Mouse (Mus musculus): ENCODE data around the gene Olfr1333.
"Not testable (repeated sequence)": the region's sequence is repeated elsewhere in the genome, so short reads cannot be mapped to it uniquely, and the experiment has no call there.

Gene Olfr1333

DNA sequence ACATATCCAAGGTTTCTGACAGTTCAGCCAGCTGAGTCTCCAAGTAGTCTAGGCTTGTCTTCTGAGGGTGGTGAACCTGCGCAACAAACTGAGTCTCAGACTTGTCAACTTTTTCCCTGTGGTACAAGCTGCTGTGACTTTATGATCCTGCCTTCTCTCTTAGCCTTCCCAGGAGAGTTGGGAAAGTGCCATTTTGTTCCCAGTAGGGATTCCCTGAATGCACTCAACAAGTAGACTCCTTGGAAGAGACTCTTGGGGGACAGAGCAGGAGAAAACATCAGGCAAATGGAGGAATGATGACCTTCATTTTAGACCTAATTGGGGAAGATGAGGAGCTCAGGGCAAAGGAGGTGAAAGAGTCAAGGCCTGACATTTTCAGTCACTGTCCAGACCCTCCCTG lies at the start of gene Olfr1333:
TSS of gene Olfr1333 (minus strand) at position 101 of the 400 bp plus-strand sequence.
- in situ Hi-C loops (cut with MseI, MboI) = no loop called here

DNA sequence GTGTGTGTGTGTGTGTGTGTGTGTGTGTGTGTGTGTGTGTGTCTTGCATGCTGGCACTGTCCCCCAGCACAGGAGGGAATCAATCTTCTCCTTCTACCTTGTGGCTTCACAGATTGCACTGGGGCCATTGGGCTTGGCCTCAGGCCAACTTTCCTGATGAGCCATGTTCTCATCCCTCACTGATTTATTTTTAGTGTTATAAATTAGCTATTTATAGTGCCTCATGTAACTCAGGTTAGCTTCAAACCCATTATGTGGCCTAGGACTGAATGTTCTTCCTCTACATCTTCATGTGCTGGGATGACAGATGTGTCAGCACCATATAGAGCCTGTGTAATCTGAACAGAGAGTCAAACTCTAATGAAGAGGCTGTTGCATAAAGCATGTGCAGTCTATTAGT lies 31.5 kb upstream of the Olfr1333 start:
- in situ Hi-C loops (cut with MseI, MboI) = no loop called here

DNA sequence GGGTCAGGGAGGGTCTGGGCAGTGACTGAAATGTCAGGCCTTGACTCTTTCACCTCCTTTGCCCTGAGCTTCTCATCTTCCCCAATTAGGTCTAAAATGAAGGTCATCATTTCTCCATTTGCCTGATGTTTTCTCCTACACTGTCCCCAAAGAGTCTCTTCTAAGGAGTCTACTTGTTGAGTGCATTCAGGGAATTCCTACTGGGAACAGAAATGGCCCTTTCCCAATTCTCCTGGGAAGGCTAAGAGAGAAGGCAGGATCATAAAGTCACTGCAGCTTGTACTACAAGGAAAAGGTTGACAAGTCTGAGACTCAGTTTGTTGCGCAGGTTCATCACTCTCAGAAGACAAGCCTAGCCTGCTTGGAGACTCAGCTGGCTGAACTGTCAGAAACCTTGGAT lies 28.3 kb upstream of the Olfr1333 start, which contains the start of gene Olfr1331:
TSS of gene Olfr1331 (plus strand) at position 301 of the 400 bp plus-strand sequence.
- in situ Hi-C loops (cut with MseI, MboI) = no loop called here

DNA sequence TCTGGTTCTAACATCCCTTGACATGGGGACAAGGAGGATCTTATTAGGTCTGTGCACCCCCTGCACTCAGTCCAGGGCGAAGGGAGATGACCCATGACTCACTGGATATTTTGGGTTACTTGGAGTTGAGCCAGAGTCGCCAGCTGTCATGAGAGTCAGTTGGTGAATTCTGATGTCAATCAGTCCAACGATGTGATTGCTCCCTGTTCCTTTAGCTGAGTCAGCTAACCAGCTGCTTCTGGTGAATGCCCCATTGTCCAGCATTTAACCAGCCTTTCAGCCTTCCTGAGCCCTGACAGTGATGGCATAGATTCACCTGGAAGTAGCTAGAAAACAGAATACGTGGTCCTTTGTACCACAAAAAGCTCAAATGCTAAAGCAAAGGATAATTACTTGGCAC lies 26.6 kb upstream of the Olfr1333 start:
- in situ Hi-C loops (cut with MseI, MboI) = no loop called here

DNA sequence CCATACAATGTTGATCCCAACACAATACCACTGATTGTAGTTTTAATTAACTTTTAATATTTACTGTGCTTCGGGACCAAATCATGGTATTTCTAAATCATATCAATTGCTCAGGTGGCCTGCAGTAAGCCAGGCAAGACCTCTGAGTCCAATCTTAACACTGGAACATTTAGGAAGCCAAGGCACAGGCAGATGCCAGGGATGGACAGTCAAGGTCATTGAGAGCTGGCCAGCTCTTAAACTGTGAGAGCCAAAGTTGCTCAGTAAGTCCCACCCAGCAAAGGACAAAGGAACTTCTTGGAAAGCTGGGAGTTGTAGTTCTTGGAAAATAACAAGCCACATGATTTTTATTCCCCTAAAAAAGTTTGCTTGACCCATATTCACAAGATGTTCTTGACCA lies 25.7 kb upstream of the Olfr1333 start:
- in situ Hi-C loops (cut with MseI, MboI) = no loop called here

DNA sequence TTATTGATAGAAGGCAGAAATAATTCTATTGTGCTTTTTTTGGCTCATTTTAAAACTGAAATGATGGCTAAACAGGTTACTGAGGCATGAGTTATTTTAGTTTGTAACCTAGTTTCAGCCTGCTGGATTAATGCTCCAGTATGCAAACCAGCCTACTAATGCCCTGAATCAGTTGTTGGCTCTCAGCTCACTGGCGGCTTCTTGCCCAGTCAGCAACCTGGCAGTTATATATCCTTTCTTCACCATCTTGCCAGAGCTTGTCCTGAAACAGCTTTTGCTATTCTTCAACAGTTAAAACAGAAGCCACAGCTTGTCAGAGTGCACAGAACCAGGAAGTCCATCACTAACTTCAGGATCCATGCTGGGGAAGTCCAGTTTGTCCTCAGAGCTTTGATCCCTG lies 17.2 kb downstream of the Olfr1333 start:
- in situ Hi-C loops (cut with MseI, MboI) = no loop called here

DNA sequence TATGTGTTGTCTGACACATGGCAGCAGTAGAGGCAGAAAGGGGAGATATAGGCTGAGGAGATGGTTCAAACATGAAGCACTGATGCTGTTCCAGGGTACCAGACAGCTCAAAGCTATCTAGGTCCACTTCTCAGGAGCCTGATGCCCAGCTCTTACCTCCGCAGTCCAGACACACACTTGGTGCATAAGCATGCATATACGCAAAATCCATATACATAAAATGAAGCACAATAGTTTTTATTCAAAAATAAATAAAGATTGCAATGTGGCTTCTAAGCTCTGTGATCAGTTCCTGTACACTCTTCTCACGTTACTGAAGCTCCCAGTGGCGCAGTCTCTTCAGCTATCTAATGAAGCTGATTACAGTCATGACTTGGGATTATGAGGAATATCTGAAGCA lies 26.2 kb downstream of the Olfr1333 start, which contains the start of gene Olfr1335:
TSS of gene Olfr1335 (minus strand) at position 101 of the 400 bp plus-strand sequence.
- in situ Hi-C loops (cut with MseI, MboI) = loop anchor here in 1 of 2 experiments (5.0 kb wide), 1 partner anchor 62 kb away; no protein-coding TSS in a partner anchor

DNA sequence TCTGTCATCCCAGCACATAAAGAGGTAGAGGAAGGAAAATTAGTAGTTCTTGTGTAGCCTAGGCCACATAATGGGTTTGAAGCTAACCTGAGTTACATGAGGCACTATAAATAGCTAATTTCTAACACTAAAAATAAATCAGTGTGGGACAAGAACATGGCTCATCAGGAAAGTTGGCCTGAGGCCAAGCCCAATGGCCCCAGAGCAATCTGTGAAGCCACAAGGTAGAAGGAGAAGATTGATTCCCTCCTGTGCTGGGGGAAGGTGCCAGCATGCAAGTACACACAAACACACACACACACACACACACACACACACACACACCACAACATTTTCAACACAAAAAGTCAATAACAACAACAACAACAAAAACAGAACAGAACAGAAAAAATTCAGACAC lies 43.3 kb downstream of the Olfr1333 start:
- in situ Hi-C loops (cut with MseI, MboI) = not testable (repeated sequence)

DNA sequence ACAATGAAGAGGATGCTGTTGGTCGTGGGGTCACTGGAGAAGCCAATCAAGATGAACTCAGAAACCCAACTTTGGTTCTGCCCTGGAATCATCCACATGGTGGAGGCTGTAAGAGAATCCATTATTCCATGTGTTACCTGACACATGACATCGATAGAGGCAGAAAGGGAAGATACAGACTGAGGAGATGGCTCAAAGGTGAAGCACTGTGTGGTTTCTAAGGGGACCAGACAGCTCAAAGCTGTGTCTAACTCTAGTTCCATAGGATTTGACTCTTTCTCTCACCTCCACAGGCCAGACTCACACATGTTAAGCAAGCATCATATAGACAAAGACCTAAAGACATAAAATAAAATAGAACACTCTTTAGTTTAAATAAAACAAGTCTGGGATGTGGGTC lies 53.6 kb downstream of the Olfr1333 start, which contains the start of gene Olfr1337:
TSS of gene Olfr1337 (minus strand) at position 101 of the 400 bp plus-strand sequence.
- in situ Hi-C loops (cut with MseI, MboI) = no loop called here

Data from mouse trophoblast stem cell (cell line).